Mouse (Mus musculus): ENCODE measurements around the gene Mtss1l. TPM values are rescaled to one million over a fixed set of nuclear protein-coding genes. Genes with fewer than 3 reads are reported as not detected.

The Mtss1l gene
- polyA plus RNA-seq, 1 experiment from 2014 or later: 12.9 TPM

DNA sequence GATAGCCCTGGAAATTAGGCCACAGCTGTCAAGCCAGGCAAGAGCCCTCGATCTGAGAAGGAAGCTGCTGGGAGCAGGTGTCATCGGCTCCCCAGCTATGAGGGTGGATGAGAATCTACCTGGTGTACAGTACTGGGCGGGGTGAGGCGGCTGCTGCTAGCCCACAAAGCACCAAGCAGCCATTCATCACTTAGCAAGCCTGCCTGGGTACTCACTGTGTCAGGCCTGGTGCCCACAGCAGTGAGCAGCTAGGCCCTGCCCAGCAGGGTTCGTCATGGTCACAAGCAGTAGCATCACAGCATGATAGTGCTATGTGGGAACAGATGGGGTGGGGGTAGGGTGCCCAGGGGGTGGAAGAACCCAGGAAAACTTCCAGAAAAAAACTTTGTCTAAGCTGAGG lies 25.8 kb upstream of the Mtss1l start:
- H3K4me1 ChIP-seq (replicated peaks): peaks cover 41% of the 10 kb centered on the region
- H3K4me3 ChIP-seq: no peak overlapping the region
- 78% methylated on average over 5 of the region's 5 CpGs for WGBS
- 0 out of 2 replicates have a peak, but pooled peaks have one; percentile 15 for ATAC-seq (ENCODE audit: insufficient number of reproducible peaks, low FRiP score)
- no peak overlapping the region for H3K27ac ChIP-seq (ENCODE audit: poor library complexity, severe bottlenecking)
- H3K27me3 ChIP-seq (replicated peaks): no peaks in the 10 kb centered on the region
- no peak overlapping the region for H3K4me2 ChIP-seq
- H3K9ac ChIP-seq: no peak overlapping the region
- no peaks in the 10 kb centered on the region for H3K9me3 ChIP-seq (replicated peaks)
- no peaks in the 10 kb centered on the region; the same call in 1 of the 2 replicates for H3K36me3 ChIP-seq

DNA sequence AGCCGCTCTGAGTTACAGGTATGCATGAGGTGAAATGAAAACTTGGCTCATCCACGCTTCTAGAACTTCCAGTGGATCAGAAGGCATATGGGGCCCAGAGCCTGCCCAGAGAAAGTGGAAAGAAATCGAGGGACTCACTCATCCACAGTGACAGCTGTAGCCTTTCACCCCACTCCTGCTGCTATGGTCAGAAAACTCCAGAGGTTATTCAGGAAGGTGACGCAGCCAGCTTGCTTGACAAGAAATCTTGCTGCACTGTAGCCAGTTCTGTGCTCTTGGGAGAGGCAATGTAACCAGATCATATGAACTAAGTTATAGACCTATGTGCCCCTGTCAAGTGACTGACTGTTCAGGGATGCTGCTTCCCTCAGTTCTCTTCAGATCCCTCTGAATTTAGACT lies 25.2 kb upstream of the Mtss1l start:
- Histone ChIP-seq H3K4me1 (replicated peaks) (peaks cover 38% of the 10 kb centered on the region), H3K9me3 (replicated peaks) (no peaks in the 10 kb centered on the region), H3K27ac (ENCODE audit: poor library complexity, severe bottlenecking) (0 out of 2 replicates have a peak overlapping the region, but pooled peaks have one; percentile 1), H3K27me3 (replicated peaks) (no peaks in the 10 kb centered on the region), H3K36me3 (no peaks in the 10 kb centered on the region), H3K9ac (no peak overlapping the region), H3K4me3 (no peak overlapping the region), H3K4me2 (no peak overlapping the region)
- no peak for ATAC-seq (ENCODE audit: insufficient number of reproducible peaks, low FRiP score)
- 75% methylated on average over 4 of the region's 4 CpGs for WGBS

DNA sequence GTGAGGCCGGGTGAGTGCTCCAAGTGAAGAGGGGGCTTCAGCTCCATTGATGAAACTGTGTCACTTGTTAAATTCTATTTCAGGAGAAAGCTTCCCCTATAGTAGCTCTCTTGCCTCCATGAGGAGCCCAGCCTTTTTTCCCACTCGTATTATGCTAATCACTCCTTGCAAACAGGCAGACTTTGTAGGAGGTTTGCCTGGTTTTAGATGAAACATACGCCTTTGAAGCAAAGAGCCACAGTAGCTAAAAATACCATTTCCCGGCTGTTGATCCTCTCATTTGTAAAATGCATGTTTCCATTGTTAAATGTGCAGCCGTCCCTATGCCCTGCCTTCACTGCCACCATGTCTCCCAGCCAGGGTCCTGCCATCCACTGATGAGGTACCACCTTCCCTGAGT lies 23.7 kb upstream of the Mtss1l start:
- Histone ChIP-seq H3K27ac (ENCODE audit: poor library complexity, severe bottlenecking) (no peak overlapping the region), H3K4me3 (no peak overlapping the region), H3K27me3 (replicated peaks) (no peaks in the 10 kb centered on the region), H3K9me3 (replicated peaks) (no peaks in the 10 kb centered on the region), H3K4me1 (replicated peaks) (peaks cover 52% of the 10 kb centered on the region), H3K9ac (no peak overlapping the region), H3K36me3 (no peaks in the 10 kb centered on the region), H3K4me2 (no peak overlapping the region)
- no peak for ATAC-seq (ENCODE audit: insufficient number of reproducible peaks, low FRiP score)
- WGBS: 86% methylated on average over 5 of the region's 5 CpGs

DNA sequence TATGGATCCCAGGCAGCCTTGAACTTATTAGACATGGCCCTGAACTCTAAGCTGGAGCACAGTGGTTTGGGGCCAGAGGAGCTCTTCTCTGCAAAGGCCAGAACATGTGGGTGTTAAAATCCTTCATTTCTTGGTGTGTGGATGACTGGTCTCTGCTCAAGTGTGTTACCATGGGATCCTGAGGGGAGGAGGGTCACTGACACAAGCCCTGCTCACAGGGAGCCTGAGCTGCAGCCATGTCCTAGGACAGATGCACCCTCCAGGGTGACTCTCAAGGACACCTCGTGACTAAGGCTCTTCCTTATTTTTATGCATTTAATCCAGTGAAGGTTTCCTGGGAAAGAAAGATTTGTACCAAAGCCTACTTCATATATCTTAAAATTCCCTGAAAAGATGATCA lies 23.2 kb upstream of the Mtss1l start:
- Histone ChIP-seq H3K9me3 (replicated peaks) (no peaks in the 10 kb centered on the region), H3K27me3 (replicated peaks) (no peaks in the 10 kb centered on the region), H3K27ac (ENCODE audit: poor library complexity, severe bottlenecking) (no peak overlapping the region), H3K4me2 (no peak overlapping the region), H3K4me3 (no peak overlapping the region), H3K4me1 (replicated peaks) (peaks cover 57% of the 10 kb centered on the region), H3K9ac (no peak overlapping the region), H3K36me3 (no peaks in the 10 kb centered on the region)
- ATAC-seq (ENCODE audit: insufficient number of reproducible peaks, low FRiP score): no peak
- WGBS: 61% methylated on average over 1 of the region's 1 CpGs

DNA sequence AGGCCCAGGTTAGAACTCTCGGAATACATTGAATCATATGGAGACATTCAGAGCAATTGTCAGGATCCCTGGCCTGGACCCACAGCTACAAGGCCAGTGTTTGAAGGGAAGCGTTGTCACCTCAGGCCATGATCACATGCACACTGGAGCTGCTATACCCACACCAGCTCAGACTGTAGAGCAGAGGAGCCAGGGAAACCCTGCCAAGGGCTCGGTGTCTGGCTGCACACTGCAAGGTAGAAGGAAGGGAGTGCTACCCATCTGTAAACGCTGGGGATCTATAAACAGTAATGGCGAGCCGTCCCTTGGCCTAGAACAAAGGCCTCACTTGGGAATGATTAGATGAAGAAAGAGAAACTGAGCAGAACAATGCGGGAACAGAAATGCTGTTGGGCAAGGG lies 21.8 kb upstream of the Mtss1l start:
- no peak overlapping the region for H3K4me2 ChIP-seq
- no peak overlapping the region for H3K4me3 ChIP-seq
- no peaks in the 10 kb centered on the region for H3K27me3 ChIP-seq (replicated peaks)
- H3K36me3 ChIP-seq: no peaks in the 10 kb centered on the region
- 88% methylated on average over 7 of the region's 7 CpGs for WGBS
- H3K4me1 ChIP-seq (replicated peaks): peaks cover 70% of the 10 kb centered on the region
- no peaks in the 10 kb centered on the region for H3K9me3 ChIP-seq (replicated peaks)
- ATAC-seq (ENCODE audit: insufficient number of reproducible peaks, low FRiP score): no peak
- no peak overlapping the region for H3K9ac ChIP-seq
- H3K27ac ChIP-seq (ENCODE audit: poor library complexity, severe bottlenecking): no peak overlapping the region

DNA sequence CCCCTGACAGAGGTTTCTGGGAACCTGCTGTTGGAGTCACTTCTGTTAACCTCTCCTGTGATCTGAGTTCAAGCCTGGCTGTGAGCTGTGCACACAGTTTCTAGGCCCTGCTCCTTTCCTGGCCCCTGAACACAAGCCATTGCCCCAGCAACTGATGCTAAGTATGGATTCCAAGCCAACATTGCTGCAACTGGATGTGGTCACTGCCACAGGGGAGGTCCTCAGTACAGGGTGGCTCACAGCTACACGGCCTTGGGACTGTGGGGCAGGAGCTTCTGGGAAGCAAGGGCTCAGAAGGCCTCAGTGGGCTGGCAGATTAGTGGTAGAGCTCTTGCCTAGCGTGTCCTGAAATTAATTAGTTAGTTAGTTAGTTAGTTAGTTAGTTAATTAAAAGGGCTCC lies 20.7 kb upstream of the Mtss1l start:
- Histone ChIP-seq H3K27ac (ENCODE audit: poor library complexity, severe bottlenecking) (no peak overlapping the region), H3K9ac (no peak overlapping the region), H3K4me2 (no peak overlapping the region), H3K9me3 (replicated peaks) (no peaks in the 10 kb centered on the region), H3K36me3 (no peaks in the 10 kb centered on the region), H3K27me3 (replicated peaks) (no peaks in the 10 kb centered on the region), H3K4me1 (replicated peaks) (peaks cover 71% of the 10 kb centered on the region), H3K4me3 (no peak overlapping the region)
- no peak for ATAC-seq (ENCODE audit: insufficient number of reproducible peaks, low FRiP score)
- 81% methylated on average over 2 of the region's 2 CpGs for WGBS

DNA sequence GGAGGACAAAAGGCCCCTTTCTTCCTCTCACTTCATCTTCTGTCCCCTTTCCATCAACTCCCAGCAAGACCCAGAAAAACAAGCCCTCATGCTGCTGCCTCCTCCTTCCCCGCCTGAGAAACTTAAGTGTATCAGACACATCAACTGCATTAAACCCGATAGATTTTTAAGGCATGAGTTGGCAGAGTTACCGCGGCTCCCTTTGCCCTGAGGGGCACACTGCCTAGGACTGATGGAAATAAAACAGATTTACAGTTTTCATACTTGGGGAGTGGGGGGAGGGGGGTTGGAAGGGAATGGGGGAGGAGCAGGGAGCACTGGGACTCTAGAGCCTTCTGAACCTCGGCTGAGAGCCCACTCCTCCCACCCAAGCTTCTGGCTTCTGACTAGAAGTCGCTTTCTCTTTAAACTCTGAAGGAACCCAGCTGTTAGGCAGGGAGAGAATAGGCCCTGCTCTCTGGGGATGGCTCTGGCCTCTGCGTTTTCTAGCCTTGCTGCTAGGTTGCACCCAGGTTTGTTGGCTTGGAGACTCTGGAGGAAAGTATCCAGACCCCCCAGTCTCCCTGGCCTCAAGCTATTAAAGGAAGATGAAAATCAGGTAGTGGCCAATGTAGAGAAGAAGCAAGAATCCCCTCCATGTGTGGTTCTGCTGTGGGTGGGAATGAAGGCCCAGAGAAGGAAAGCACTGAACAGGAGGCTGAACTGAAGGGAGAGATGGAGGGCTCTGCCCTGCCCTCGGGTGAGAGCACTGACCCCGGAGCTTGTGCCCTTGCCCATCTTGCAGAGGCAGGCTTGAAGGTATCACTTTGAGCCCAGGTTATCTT lies 18.4 kb upstream of the Mtss1l start:
- peak overlapping the region; percentile 57 for H3K27ac ChIP-seq (ENCODE audit: poor library complexity, severe bottlenecking)
- no peak overlapping the region for H3K4me2 ChIP-seq
- no peak for ATAC-seq (ENCODE audit: insufficient number of reproducible peaks, low FRiP score)
- no peaks in the 10 kb centered on the region for H3K27me3 ChIP-seq (replicated peaks)
- WGBS: 52% methylated on average over 9 of the region's 9 CpGs
- H3K36me3 ChIP-seq: 0 out of 2 replicates have a peak, but pooled peaks cover 3% of the 10 kb centered on the region
- no peaks in the 10 kb centered on the region for H3K9me3 ChIP-seq (replicated peaks)
- H3K9ac ChIP-seq: peak overlapping the region; percentile 10; the same call in 1 of the 2 replicates
- H3K4me1 ChIP-seq (replicated peaks): peaks cover 66% of the 10 kb centered on the region
- H3K4me3 ChIP-seq: no peak overlapping the region

DNA sequence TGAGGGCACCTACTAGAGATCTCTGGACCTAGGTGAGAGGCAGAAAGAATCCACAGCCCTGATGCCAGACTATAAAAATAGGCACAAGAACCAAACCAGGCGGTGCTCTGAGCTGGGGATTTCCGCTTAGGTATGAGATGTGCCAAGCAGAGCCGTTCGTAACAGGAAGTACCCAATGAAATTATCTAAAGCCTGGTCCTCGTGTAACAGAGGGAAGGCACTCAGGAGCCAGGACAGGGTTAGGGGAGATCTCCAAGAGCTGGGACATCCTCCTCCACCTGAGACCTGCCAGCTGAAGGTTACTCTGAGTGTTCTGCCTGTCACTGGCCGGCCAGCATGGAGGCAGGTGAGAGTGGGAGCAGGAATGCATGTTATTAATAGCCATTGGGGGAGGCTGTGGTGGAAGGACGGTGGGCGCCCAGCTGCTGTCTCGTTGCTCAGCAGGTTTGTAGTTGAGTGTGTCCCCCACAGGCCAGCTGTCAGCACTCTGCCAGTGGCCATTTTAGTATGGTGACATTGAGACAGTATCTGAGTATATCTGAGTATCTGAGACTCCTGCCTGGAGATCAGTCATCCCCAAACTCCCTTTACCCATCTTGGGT lies 17.7 kb upstream of the Mtss1l start:
- H3K4me2 ChIP-seq: no peak overlapping the region
- H3K9ac ChIP-seq: peak overlapping the region; percentile 10; the same call in 1 of the 2 replicates
- no peak for ATAC-seq (ENCODE audit: insufficient number of reproducible peaks, low FRiP score)
- 0 out of 2 replicates have a peak, but pooled peaks cover 3% of the 10 kb centered on the region for H3K36me3 ChIP-seq
- H3K27me3 ChIP-seq (replicated peaks): no peaks in the 10 kb centered on the region
- H3K4me1 ChIP-seq (replicated peaks): peaks cover 61% of the 10 kb centered on the region
- H3K4me3 ChIP-seq: no peak overlapping the region
- WGBS: 32% methylated on average over 9 of the region's 9 CpGs
- no peaks in the 10 kb centered on the region for H3K9me3 ChIP-seq (replicated peaks)
- peak overlapping the region; percentile 57 for H3K27ac ChIP-seq (ENCODE audit: poor library complexity, severe bottlenecking)

DNA sequence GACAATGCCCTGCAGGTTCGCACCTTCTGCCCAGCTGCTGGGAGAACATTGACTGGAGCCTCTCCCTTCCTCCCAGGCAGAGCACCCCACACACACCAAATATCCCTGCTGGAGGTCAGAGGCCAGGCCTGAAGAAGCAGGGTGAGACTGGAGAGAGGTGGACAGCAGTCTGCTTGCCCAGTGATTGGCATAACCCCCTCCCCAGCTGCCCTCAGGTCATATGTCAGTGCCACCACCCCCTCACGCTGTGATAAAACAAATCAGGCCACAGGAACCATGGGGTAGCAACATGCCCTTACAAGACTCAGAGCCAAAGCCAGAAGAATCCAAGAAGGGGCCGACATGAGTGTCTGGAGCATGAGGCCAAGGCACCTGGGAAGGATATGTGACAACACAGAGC lies 17.2 kb upstream of the Mtss1l start:
- 70% methylated on average over 3 of the region's 3 CpGs for WGBS
- Histone ChIP-seq H3K36me3 (0 out of 2 replicates have a peak, but pooled peaks cover 3% of the 10 kb centered on the region), H3K9me3 (replicated peaks) (no peaks in the 10 kb centered on the region), H3K27me3 (replicated peaks) (no peaks in the 10 kb centered on the region), H3K27ac (ENCODE audit: poor library complexity, severe bottlenecking) (peak overlapping the region; percentile 57), H3K4me1 (replicated peaks) (peaks cover 58% of the 10 kb centered on the region), H3K9ac (no peak overlapping the region), H3K4me2 (no peak overlapping the region), H3K4me3 (no peak overlapping the region)
- ATAC-seq (ENCODE audit: insufficient number of reproducible peaks, low FRiP score): no peak

DNA sequence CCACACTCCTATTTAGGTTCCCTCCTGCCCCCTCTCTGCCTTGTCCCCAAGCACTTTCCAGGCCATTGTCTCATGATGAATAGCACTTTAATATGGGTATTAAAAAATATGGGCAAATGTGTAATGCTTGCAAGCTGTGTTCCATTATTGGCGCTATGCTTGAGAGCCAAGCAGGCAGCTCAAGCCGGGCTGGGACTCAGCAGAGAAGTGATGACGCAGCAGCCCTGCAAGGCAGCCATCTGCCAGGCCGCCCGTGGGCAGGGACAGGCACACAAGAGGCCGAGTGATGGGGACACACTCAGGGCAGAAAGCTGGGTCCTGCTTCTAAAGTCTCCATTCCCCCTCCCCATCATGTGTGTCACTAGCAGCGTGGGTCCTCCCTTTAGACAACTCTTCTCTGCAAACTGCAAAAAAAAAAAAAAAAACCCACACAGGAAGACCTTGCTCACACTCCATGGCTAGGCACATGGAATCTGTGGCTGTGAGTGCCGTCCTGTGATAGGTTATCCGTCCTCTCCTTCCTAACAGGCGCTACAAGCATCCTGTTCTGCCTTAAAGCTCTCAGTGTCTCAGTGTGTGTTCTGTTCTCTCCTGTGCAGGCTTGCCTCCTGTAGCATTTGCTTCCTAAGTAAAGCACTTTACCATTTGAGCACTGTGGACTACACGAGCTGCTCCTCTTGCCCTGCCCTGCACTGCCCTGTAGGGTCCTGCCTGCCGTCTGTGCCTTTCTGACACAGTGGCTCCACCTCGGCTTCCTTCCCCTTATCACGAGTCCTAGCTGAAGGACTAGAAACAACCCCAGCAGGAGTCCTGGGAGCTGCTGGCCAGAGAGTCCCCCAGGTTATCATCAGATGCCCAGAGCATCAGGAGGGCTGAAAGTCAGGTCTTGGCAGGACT lies 15.6 kb upstream of the Mtss1l start:
- H3K9me3 ChIP-seq (replicated peaks): no peaks in the 10 kb centered on the region
- 0 out of 2 replicates have a peak, but pooled peaks cover 3% of the 10 kb centered on the region for H3K36me3 ChIP-seq
- H3K4me3 ChIP-seq: no peak overlapping the region
- H3K27me3 ChIP-seq (replicated peaks): no peaks in the 10 kb centered on the region
- H3K4me1 ChIP-seq (replicated peaks): peaks cover 70% of the 10 kb centered on the region
- no peak overlapping the region for H3K4me2 ChIP-seq
- 0 out of 2 replicates have a peak overlapping the region, but pooled peaks have one; percentile 25 for H3K9ac ChIP-seq
- peak overlapping the region; percentile 45 for H3K27ac ChIP-seq (ENCODE audit: poor library complexity, severe bottlenecking)
- peak; percentile 50; the same call in 1 of the 2 replicates for ATAC-seq (ENCODE audit: insufficient number of reproducible peaks, low FRiP score)
- WGBS: 41% methylated on average over 14 of the region's 14 CpGs

Data from heart, embryonic 12.5 days (tissue).